Mouse (Mus musculus) olfactory bulb, adult 2 months (tissue): Measurements from ENCODE around the gene Gm21830.

Experiments used
- CTCF ChIP-seq: fragments of 200-500 bp; IDR thresholded peaks from 2 replicates; pipeline ENCODE4 v1.5.1; 2012; ENCODE audit warnings: low read depth, mild to moderate bottlenecking, low read length, moderate library complexity; ENCODE audit not compliant: insufficient read depth
- POLR2A ChIP-seq: fragments of 200-500 bp; IDR thresholded peaks from 2 replicates; pipeline ENCODE4 v1.6.1; 2012; ENCODE audit warnings: mild to moderate bottlenecking, low read depth, low read length, moderate library complexity; ENCODE audit not compliant: insufficient read depth

DNA sequence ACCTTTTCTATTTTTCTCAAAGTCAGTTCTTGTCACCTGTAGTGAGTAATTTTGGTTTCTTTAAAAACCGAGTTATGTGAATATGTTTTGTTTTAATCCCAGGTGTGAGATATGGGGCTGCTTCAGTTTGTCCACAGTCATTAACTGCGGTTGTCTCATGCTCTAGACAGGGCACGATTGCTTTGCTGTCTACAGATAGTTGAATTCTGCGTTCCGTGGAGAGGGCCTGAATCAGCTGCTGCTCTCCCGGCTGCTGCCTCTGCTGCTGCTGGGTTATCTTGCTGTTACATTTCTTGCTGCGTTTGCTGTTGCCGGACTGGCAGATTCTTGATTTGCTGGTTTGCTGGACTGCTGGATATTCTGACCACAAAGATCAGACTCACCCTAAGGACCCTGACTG lies 24.8 kb downstream of the Gm21830 start:
- TF ChIP-seq CTCF (no peak), POLR2A (no peak)
